Mouse (Mus musculus) lung, adult 18-20 months (tissue): ENCODE measurements at regions not wholly inside any gene's neighbourhood (a gene's known extent, or its start where the extent isn't known, plus 50 kb on each side); places are given as distances from the start of the nearest gene placed in this dataset.

Experiments used
- DNase-seq, 2 experiments: peaks; one replicate each; pipeline ENCODE4 v3.0.0; 2022; ENCODE audit warnings: mixed read lengths in 2 of 2

DNA sequence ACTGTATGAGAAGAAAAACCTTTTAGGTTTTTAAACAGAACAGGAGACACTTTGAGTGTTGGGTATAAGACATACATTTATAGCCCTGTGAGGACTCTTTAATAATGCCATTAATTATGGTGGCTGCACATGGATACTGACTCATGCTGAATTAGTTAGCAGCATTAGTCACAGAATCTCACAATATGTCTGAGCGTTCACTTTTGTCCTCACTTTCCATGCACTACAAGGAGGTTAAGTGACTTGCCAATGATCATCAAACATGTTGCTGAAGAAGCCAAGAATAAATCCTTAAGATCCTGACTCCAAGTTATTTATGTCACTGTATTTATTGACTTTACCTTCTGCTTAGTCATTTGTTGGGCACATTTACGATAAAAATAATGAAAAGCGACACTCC, 105.6 kb upstream of the Atxn7l3b start:
- DNase-seq: no peak

DNA sequence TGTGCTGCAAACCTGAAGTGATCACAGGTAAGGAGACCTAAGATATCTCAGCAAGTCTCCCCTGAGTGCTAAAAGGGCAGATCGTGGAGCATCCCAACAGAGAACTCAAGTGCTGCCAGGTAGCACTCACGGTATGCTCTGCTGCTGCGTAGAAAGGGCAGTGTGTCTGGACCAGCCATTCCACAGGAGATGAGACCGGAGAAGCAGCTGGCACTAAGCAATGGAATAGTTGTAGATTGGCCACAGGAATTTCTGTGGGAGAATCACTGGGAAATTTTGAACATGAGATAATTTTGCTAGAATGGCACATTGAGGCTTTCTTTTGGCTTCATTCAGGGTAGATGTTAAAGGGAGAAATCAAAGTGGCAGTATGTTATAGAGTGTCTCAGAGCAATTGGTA, 104.1 kb upstream of the Atxn7l3b start:
- DNase-seq: no peak

DNA sequence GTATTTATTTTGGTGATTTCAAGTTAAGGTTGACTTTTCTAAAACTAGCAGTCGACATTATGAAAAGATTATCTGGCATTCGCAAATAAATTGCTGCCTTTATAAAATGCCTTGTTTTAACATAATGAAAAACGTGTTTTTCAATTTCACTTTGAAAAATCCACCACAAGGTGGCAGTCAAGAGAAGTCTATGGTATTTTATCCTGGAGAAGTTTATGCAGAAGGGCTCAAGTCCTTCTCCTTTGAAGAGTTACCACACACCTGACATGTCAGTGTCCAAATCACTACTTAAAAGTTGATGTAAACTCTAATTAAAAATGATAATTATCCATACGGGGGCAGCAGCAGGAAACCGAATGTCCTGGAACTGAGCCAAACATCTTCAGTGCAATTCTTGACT, 98.5 kb upstream of the Atxn7l3b start:
- DNase-seq: peak in 1 of 2 experiments; percentile 2

DNA sequence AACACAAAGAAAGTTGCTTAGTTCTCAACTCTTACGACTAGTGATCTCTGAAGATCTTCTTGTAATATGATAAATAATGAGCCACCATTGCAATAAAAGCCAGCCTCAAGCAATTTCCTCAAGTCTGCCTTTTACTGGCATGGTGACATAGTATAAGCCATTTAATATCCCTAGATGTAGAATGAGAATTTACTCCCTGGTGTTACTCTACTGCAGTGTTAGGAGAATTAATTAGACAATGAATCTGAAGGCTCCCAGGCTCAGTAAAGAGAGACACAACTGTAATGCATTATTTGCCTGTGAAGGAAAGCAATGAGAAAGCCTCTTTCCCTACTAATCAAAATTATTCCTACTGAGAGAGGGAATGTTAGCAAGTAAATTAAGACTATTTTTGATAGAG, 95.8 kb upstream of the Atxn7l3b start:
- DNase-seq: no peak

DNA sequence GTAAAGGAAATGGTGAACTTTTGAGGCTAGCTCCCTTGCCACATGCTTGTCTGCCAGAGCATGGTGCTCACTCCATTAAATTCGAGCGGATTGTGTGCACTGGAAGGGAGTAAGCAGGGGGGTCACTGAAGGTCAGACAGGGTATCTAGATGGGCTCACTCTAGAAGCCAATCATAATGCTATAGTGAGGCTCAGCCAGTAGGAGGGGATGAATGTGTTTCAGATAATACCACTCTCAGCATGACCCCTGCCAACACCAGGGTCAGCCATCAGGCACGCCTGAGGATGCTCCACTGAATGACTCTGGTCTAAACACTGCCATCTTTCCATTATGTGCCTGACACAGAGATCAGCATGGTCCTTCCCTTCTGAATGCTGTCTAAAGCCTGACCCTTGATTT, 80.3 kb upstream of the Atxn7l3b start:
- no peak for DNase-seq

DNA sequence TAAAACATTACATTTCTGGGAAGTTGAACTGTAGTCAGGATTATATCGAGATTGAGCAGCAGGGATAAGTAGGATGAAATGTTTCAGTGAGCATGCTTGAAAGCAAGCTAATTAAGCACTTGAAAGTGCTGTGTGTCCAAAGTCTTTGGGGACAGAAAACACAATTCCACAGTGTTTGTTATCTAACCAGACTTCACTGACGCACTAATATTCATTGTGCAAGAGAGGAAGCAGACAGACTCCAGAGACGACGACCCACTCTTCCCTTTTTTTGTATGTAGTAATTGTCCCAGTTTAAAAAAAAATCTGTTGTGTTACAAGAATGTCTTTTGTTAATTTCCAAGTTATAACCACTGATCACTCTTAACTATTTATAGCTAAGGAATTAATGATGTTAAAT, 61.9 kb upstream of the Atxn7l3b start:
- DNase-seq: no peak

DNA sequence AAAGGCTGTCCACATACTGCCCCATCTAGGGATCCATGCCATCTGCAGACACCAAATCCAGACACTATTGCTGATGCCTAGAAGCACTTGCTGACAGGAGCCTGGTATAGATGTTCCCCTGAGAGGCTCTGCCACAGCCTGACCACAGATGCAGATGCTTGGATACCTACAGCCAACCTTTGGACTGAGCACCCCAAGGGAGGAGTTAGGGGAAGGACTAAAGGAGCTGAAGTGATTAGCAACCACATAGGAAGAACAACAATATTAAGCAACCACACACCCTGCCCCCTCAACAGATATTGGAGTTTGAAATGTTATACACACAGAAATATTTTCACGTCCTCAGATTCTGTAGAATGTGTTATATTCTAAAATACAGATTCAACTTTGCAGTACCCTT, 53.9 kb upstream of the Atxn7l3b start:
- DNase-seq: no peak
